Mouse (Mus musculus): Measurements from ENCODE around the gene Yars.
"Not testable (repeated sequence)": the region's sequence is repeated elsewhere in the genome, so short reads cannot be mapped to it uniquely, and the experiment has no call there.

Gene Yars

GRCm38 (mm10) chr4:129188803-129189541 is 588 bp upstream of the Yars start:
- peak; percentile 35 for DNase-seq (ENCODE audit: low read depth, low spot score)

DNA sequence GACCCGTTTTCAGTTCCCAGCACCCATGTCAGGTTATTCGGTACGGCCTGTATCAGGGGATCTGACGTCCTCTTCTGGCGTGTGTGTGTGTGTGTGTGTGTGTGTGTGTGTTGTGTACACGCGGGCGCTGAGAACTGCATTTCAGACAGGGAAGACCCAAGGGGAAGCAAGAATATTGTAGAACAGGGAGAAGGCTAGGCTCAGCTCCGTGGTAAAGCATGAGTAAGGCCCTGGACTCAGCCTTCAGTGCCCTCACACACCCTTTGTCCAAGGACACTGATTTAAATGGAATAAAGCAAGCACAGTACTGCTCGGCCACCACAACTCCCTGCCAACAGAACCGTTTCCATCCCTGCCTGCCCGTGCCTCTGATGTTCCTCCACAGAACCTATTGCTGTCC is 978 bp downstream of the Yars start:
- DNase-seq (ENCODE audit: low read depth, low spot score) = no peak

DNA sequence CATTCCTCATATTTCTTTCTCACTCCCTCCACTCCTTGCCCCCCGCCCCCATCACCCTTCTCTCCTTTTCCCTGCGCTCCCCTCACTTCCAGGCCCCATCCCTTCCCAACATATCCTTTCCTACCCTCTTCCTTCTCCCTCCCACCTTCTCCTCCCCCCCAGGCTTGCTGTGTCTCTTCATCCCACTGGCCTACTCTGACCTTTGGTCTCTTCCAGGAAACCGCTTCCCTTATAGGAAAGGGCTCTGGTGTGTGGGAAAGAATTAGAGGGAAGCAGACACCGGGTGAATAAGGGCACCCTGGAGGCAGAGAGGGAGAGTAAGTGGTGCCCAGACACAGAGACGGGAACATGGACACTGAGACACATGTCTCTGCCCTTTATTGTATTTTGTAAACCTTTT is 2.1 kb downstream of the Yars start:
- DNase-seq (ENCODE audit: low read depth, low spot score) = no peak

- DNase-seq (ENCODE audit: low read depth, low spot score) = no peak
These were observed 4.7 kb downstream of the Yars start for GRCm38 (mm10) chr4:129194280-129194679.

- no peak for DNase-seq (ENCODE audit: low read depth, low spot score)
These were observed 8.0 kb downstream of the Yars start for GRCm38 (mm10) chr4:129197514-129197913.

- DNase-seq (ENCODE audit: low read depth, low spot score) = no peak
These were observed 15.1 kb downstream of the Yars start for GRCm38 (mm10) chr4:129204655-129205054.

- no peak for DNase-seq (ENCODE audit: low read depth, low spot score)
These were observed 17.2 kb downstream of the Yars start for GRCm38 (mm10) chr4:129206792-129207191.

- no peak for DNase-seq (ENCODE audit: low read depth, low spot score)
These were observed 19.9 kb downstream of the Yars start for GRCm38 (mm10) chr4:129209504-129209903.

- DNase-seq (ENCODE audit: low read depth, low spot score) = no peak
These were observed 21.9 kb downstream of the Yars start for GRCm38 (mm10) chr4:129211461-129211860.

- not testable (repeated sequence) for DNase-seq (ENCODE audit: low read depth, low spot score)
These were observed 22.9 kb downstream of the Yars start for GRCm38 (mm10) chr4:129212486-129212885.

- DNase-seq (ENCODE audit: low read depth, low spot score) = no peak
These were observed 29.1 kb downstream of the Yars start for GRCm38 (mm10) chr4:129218569-129219175.

DNA sequence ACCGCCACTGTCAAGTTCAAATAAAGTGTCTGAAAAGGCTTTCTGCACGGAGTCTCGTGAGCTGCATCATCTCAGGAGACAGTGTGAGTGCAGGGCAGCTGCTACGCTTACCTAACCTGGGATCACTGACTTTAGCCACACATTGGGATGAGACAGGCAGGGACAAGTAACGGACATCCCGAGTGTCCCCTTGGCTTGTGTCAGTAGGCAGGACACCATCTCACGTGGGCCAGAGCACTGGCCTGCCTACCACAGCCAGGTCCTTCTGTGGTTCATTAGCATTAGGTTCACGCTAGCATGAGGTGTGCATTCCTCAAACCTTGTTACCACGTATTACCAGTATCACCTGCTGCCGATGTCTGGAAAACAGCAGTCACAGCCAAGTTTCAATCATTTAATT is 29.6 kb downstream of the Yars start:
- no peak for DNase-seq (ENCODE audit: low read depth, low spot score)

GRCm38 (mm10) chr4:129220376-129221089 is 31.0 kb downstream of the Yars start:
- no peak for DNase-seq (ENCODE audit: low read depth, low spot score)

- DNase-seq (ENCODE audit: low read depth, low spot score) = no peak
These were observed 31.8 kb downstream of the Yars start for GRCm38 (mm10) chr4:129221097-129222010.

DNA sequence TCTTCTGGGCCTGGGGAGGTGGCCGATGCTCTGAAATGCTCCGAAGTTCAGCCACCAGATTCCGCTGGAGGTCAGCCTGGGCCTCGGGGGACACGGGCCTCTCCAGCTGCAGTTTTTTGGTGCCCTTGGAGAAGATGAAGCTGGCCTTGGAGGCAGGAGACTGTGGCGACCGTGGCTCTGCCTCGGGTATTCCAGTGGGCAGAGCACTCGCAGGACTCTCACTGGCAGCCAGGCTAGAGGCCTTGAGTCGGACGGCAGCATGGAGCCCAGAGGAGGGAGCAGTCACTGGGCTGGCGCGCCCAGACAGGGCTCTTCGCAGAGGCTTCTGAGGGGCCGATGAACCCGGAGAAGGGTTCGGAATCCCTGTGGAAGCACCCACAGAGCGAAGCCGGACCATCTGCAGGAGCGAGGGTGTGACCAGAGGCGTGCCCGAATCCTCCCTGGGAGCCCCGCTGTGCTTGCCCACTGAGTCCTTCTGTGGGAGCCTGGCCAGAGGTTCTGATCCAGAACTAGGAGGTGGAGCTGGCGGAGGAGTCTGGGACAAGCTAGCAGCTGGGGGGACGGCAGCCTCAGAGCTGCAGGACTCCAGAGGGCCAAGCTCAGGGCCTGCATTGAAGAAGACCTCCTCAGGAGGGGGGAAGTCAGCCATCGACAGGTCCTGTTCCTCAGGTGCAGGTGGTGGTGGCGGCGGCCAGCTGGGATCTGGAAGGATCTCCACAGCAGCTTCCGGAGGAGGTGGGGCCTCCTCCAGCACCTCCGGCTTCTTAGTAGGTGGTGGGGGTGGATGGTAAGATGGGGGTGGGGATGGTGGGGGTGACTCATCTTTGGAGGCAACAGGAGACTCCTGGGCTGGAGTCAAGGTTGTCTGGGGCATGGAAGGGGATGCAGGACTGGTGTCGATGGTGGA is 32.7 kb downstream of the Yars start:
- no peak for DNase-seq (ENCODE audit: low read depth, low spot score)

GRCm38 (mm10) chr4:129223421-129224281 is 34.1 kb downstream of the Yars start:
- no peak for DNase-seq (ENCODE audit: low read depth, low spot score)

GRCm38 (mm10) chr4:129225315-129225714 is 35.8 kb downstream of the Yars start:
- DNase-seq (ENCODE audit: low read depth, low spot score) = no peak

DNA sequence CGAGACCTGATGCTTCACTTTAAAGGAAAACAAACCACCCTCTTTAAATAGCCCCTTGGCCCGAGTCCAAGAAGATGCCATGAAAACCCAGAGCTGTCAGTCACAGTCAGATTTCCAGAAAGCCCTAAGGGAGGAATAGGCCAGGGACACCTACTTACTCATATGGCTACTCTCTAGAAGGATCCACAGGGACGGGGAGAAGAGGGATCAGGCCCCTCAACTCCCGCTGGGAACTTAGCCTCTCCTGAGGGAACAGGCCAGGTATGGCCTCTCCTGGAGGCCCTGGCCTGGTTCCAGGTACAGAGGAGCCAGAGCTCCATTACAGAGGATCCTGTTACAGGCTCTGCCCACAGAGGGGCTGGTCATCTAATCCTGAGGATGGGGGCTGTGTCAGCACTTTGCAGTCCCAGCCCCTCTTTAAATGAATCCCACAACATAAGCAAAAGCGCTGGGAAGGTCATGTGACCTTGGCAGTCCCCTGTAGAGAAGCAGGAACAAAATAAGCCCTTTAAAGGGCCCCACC is 36.9 kb downstream of the Yars start:
- DNase-seq (ENCODE audit: low read depth, low spot score) = peak; percentile 23
